Mouse (Mus musculus): Measurements from ENCODE around the gene Setd5.

Setd5 gene

GRCm38 (mm10) chr6:113054552-113055107, 22.5 kb upstream of the Setd5 start:
- DNase-seq (ENCODE audit: low read depth, low spot score): no peak

- no peak for DNase-seq (ENCODE audit: low read depth, low spot score)
These were observed 16.1 kb upstream of the Setd5 start for GRCm38 (mm10) chr6:113060892-113061563.

- DNase-seq (ENCODE audit: low read depth, low spot score): no peak
These were observed 14.9 kb upstream of the Setd5 start for GRCm38 (mm10) chr6:113062253-113062652.

- no peak for DNase-seq (ENCODE audit: low read depth, low spot score)
These were observed 13.8 kb upstream of the Setd5 start for GRCm38 (mm10) chr6:113063363-113063762.

GRCm38 (mm10) chr6:113065186-113065585, 12.0 kb upstream of the Setd5 start:
- no peak for DNase-seq (ENCODE audit: low read depth, low spot score)

- no peak for DNase-seq (ENCODE audit: low read depth, low spot score)
These were observed 8.0 kb upstream of the Setd5 start for GRCm38 (mm10) chr6:113069154-113069553.

GRCm38 (mm10) chr6:113075261-113075660, 1.9 kb upstream of the Setd5 start:
- no peak for DNase-seq (ENCODE audit: low read depth, low spot score)

GRCm38 (mm10) chr6:113076012-113076685, 1.0 kb upstream of the Setd5 start:
- peak; percentile 98 for DNase-seq (ENCODE audit: low read depth, low spot score)

GRCm38 (mm10) chr6:113077569-113078030, 435 bp downstream of the Setd5 start:
- peak; percentile 34 for DNase-seq (ENCODE audit: low read depth, low spot score)

GRCm38 (mm10) chr6:113078031-113078721, 1.0 kb downstream of the Setd5 start:
- peak; percentile 34 for DNase-seq (ENCODE audit: low read depth, low spot score)

GRCm38 (mm10) chr6:113079492-113079891, 2.3 kb downstream of the Setd5 start:
- peak; percentile 69 for DNase-seq (ENCODE audit: low read depth, low spot score)

GRCm38 (mm10) chr6:113082229-113082628, 5.1 kb downstream of the Setd5 start:
- peak; percentile 51 for DNase-seq (ENCODE audit: low read depth, low spot score)

GRCm38 (mm10) chr6:113084590-113084989, 7.4 kb downstream of the Setd5 start:
- no peak for DNase-seq (ENCODE audit: low read depth, low spot score)

- DNase-seq (ENCODE audit: low read depth, low spot score): no peak
These were observed 16.0 kb downstream of the Setd5 start for GRCm38 (mm10) chr6:113093206-113093605.

GRCm38 (mm10) chr6:113095547-113095946, 18.4 kb downstream of the Setd5 start:
- no peak for DNase-seq (ENCODE audit: low read depth, low spot score)

GRCm38 (mm10) chr6:113097662-113098061, 20.5 kb downstream of the Setd5 start:
- no peak for DNase-seq (ENCODE audit: low read depth, low spot score)

GRCm38 (mm10) chr6:113099640-113100289, 22.6 kb downstream of the Setd5 start:
- no peak for DNase-seq (ENCODE audit: low read depth, low spot score)

GRCm38 (mm10) chr6:113102541-113102940, 25.4 kb downstream of the Setd5 start:
- DNase-seq (ENCODE audit: low read depth, low spot score): no peak

GRCm38 (mm10) chr6:113103765-113104164, 26.6 kb downstream of the Setd5 start:
- DNase-seq (ENCODE audit: low read depth, low spot score): peak; percentile 69

GRCm38 (mm10) chr6:113109378-113109777, 32.2 kb downstream of the Setd5 start:
- DNase-seq (ENCODE audit: low read depth, low spot score): no peak

GRCm38 (mm10) chr6:113109956-113110355, 32.8 kb downstream of the Setd5 start:
- DNase-seq (ENCODE audit: low read depth, low spot score): no peak

- DNase-seq (ENCODE audit: low read depth, low spot score): no peak
These were observed 43.6 kb downstream of the Setd5 start for GRCm38 (mm10) chr6:113120806-113121205.

Measured in mesoderm, embryonic 11.5 days (tissue).